Comparison of ENCODE assay signal across 10 mouse cellular contexts in genomic region chr7:140805704-140806103, GRCm38 (mm10). TPM values are rescaled to one million over a fixed set of nuclear protein-coding genes. Genes with fewer than 3 reads are reported as not detected.
DNase-seq lines count a peak whose midpoint lies in the region; ATAC-seq and TF ChIP-seq lines count a peak whose summit lies in the region.
"Had no signal": no experiment of that assay in that cellular context is flagged by ENCODE, and none has a peak within 500 bp of the region (broad histone marks: within the 10 kb centered on the region; RNA-seq: fewer than 3 reads in every experiment).

No protein-coding gene starts in this region.

- peak; percentile 13 to 37 for DNase-seq in heart, postnatal 10 days
- no peak for DNase-seq in heart, adult 9 months (ENCODE audit: low spot score in 2 of 2)
- DNase-seq in ES-E14 (ENCODE audit: low read depth, low spot score), result peak; percentile 51
- DNase-seq in c-Kit-positive CD71-positive TER-119-positive erythroid progenitor cells, embryonic 14.5 days (ENCODE audit: low spot score), result peak; percentile 26
- peak; percentile 39 to 47 for DNase-seq in left cerebral cortex, postnatal 36 days (ENCODE audit: low spot score in 2 of 2)
- peak; percentile 73 for DNase-seq in naive thymus-derived CD4-positive, alpha-beta T cell, adult 2 months (ENCODE audit: low read depth)
- DNase-seq in forebrain, embryonic 10.5 days (ENCODE audit: extremely low spot score, low spot score), result no peak

- H3K27me3 ChIP-seq in hindbrain, embryonic 16.5 days (replicated peaks; ENCODE audit: control insufficient read depth, insufficient read depth, low read length), result no peaks in the 10 kb centered on the region
- H3K27me3 ChIP-seq in forebrain, embryonic 10.5 days (ENCODE audit: poor library complexity, severe bottlenecking), result no peaks in the 10 kb centered on the region

- intact Hi-C loops in heart, postnatal 10 days (cut with DNase I), result no loop called here
- intact Hi-C loops in left cerebral cortex, postnatal 36 days (cut with DNase I), result no loop called here

- 0 out of 4 replicates have a peak, but pooled peaks cover 0 to 2% of the 10 kb centered on the region in 2 experiments for H3K4me1 ChIP-seq in ES-E14 (ENCODE audit: control insufficient read depth in 2 of 2, insufficient read depth in 2 of 2, low read length in 2 of 2, poor library complexity in 1 of 2)
- H3K4me1 ChIP-seq in hindbrain, embryonic 16.5 days (ENCODE audit: control insufficient read depth, insufficient read depth, low read depth, low read length), result no peaks in the 10 kb centered on the region
- H3K4me1 ChIP-seq in forebrain, embryonic 10.5 days, result no peaks in the 10 kb centered on the region

- ATAC-seq in hindbrain, embryonic 16.5 days, result peak; percentile 65

- no peak overlapping the region for H3K4me2 ChIP-seq in hindbrain, embryonic 16.5 days (ENCODE audit: low read length)

- H3K9me3 ChIP-seq in ES-E14 (ENCODE audit: control insufficient read depth, insufficient read depth, low read depth, low read length), result no peaks in the 10 kb centered on the region
- H3K9me3 ChIP-seq in hindbrain, embryonic 16.5 days (ENCODE audit: control insufficient read depth, low read length), result no peaks in the 10 kb centered on the region
- no peaks in the 10 kb centered on the region for H3K9me3 ChIP-seq in forebrain, embryonic 10.5 days

- in situ Hi-C loops in ES-E14 (cut with MboI; ENCODE audit: low sequenced_read_pairs in 2 of 2, unreplicated experiment in 2 of 2), result no loop called here

- no peak overlapping the region for H3K27ac ChIP-seq in ES-E14 (ENCODE audit: insufficient read depth, low read depth, low read length, poor library complexity, severe bottlenecking)
- no peak overlapping the region for H3K27ac ChIP-seq in hindbrain, embryonic 16.5 days (ENCODE audit: low read depth, low read length)
- no peak overlapping the region for H3K27ac ChIP-seq in forebrain, embryonic 10.5 days

- no peak overlapping the region for H3K4me3 ChIP-seq in ES-E14 (ENCODE audit: insufficient read depth in 1 of 2, low read depth in 1 of 2, low read length in 2 of 2, poor library complexity in 1 of 2, severe bottlenecking in 1 of 2)
- H3K4me3 ChIP-seq in hindbrain, embryonic 16.5 days (ENCODE audit: low read length), result no peak overlapping the region
- H3K4me3 ChIP-seq in forebrain, embryonic 10.5 days, result no peak overlapping the region

- 0 out of 2 replicates have a peak, but pooled peaks cover 2% of the 10 kb centered on the region for H3K36me3 ChIP-seq in ES-E14 (ENCODE audit: control insufficient read depth, insufficient read depth, low read length, poor library complexity, severe bottlenecking)
- peaks cover 8% of the 10 kb centered on the region for H3K36me3 ChIP-seq in hindbrain, embryonic 16.5 days (ENCODE audit: control insufficient read depth, insufficient read depth, low read length)
- H3K36me3 ChIP-seq in forebrain, embryonic 10.5 days (replicated peaks), result peaks cover 5% of the 10 kb centered on the region

- no peak overlapping the region for H3K9ac ChIP-seq in ES-E14 (ENCODE audit: insufficient read depth, low read depth, low read length, poor library complexity, severe bottlenecking)
- H3K9ac ChIP-seq in hindbrain, embryonic 16.5 days (ENCODE audit: low read depth, low read length), result no peak overlapping the region

- WGBS in hindbrain, embryonic 16.5 days, result 16% methylated on average over 1 of the region's 1 CpGs
- 9% methylated on average over 1 of the region's 1 CpGs for WGBS in forebrain, embryonic 10.5 days

TF ChIP-seq in ES-E14, 5 proteins besides CTCF, POLR2A, EP300 and RAD21:
- TF ChIP-seq ZC3H11A (IDR thresholded peaks at IDR 0.05; ENCODE audit: borderline replicate concordance, low read depth, low read length), result peak; percentile 18; the same call in 1 of the 2 replicates
- no peak for TF ChIP-seq MAFK (IDR thresholded peaks at IDR 0.05; ENCODE audit: insufficient read depth, low read depth, low read length)

RNA-seq across cellular contexts. Expression of gene Zfp941, which starts 16.3 kb away (rescaled TPM):
- under 1 TPM; 0.45 to 0.47 TPM for total RNA-seq in heart, postnatal 10 days (2021)
- total RNA-seq in ES-E14 (2012; rRNA removed), result 12.0 and 13.6 TPM in 2 replicates
- 28.8 and 32.3 TPM in 2 replicates for polyA plus RNA-seq in hindbrain, embryonic 16.5 days (2015; fragmentation: Nextera tagmentation; extraction: Ambion mirVana)
- total RNA-seq in left cerebral cortex, postnatal 36 days (2021), result 10 to 100 TPM; 22.2 to 31.0 TPM
- polyA plus RNA-seq in forebrain, embryonic 10.5 days (2016; fragmentation: Nextera tagmentation; extraction: Ambion mirVana), result 3.7 and 3.8 TPM in 2 replicates

RNA-seq across cellular contexts. Expression of gene Syce1, which starts 18.1 kb away (rescaled TPM):
- total RNA-seq in heart, postnatal 10 days (2021), result not detected
- 12.2 and 21.6 TPM in 2 replicates for total RNA-seq in ES-E14 (2012; rRNA removed)
- polyA plus RNA-seq in hindbrain, embryonic 16.5 days (2015; fragmentation: Nextera tagmentation; extraction: Ambion mirVana), result 0.60 and 0.89 TPM in 2 replicates
- under 1 TPM; 0.22 to 0.54 TPM for total RNA-seq in left cerebral cortex, postnatal 36 days (2021)
- polyA plus RNA-seq in forebrain, embryonic 10.5 days (2016; fragmentation: Nextera tagmentation; extraction: Ambion mirVana), result not detected in 2 replicates

RNA-seq across cellular contexts. Expression of gene Urah, which starts 29.1 kb away (rescaled TPM):
- not detected for total RNA-seq in heart, postnatal 10 days (2021)
- total RNA-seq in ES-E14 (2012; rRNA removed), result 19.5 and 32.1 TPM in 2 replicates
- not detected in 2 replicates for polyA plus RNA-seq in hindbrain, embryonic 16.5 days (2015; fragmentation: Nextera tagmentation; extraction: Ambion mirVana)
- total RNA-seq in left cerebral cortex, postnatal 36 days (2021), result 1 to 10 TPM; 2.1 to 8.4 TPM
- polyA plus RNA-seq in forebrain, embryonic 10.5 days (2016; fragmentation: Nextera tagmentation; extraction: Ambion mirVana), result 0.41 and 0.64 TPM in 2 replicates

RNA-seq across cellular contexts. Expression of gene Scgb1c1, which starts 39.6 kb away (rescaled TPM):
- total RNA-seq in heart, postnatal 10 days (2021), result 10 to 100 TPM; 19.6 to 23.6 TPM
- not detected in 2 replicates for total RNA-seq in ES-E14 (2012; rRNA removed)
- not detected in 2 replicates for polyA plus RNA-seq in hindbrain, embryonic 16.5 days (2015; fragmentation: Nextera tagmentation; extraction: Ambion mirVana)
- not detected for total RNA-seq in left cerebral cortex, postnatal 36 days (2021)
- polyA plus RNA-seq in forebrain, embryonic 10.5 days (2016; fragmentation: Nextera tagmentation; extraction: Ambion mirVana), result not detected in 2 replicates
- polyA plus RNA-seq: limb, embryonic 14.5 days; stomach, embryonic 14.5 days had no signal

RNA-seq across cellular contexts. Expression of gene Odf3, which starts 41.9 kb away (rescaled TPM):
- not detected for total RNA-seq in heart, postnatal 10 days (2021)
- 0.16 TPM in 1 of 2 replicates, not detected in the other for total RNA-seq in ES-E14 (2012; rRNA removed)
- 0.21 and 0.29 TPM in 2 replicates for polyA plus RNA-seq in hindbrain, embryonic 16.5 days (2015; fragmentation: Nextera tagmentation; extraction: Ambion mirVana)
- not detected for total RNA-seq in left cerebral cortex, postnatal 36 days (2021)
- not detected in 2 replicates for polyA plus RNA-seq in forebrain, embryonic 10.5 days (2016; fragmentation: Nextera tagmentation; extraction: Ambion mirVana)
- polyA plus RNA-seq: stomach, embryonic 14.5 days had no signal

Comparison
In these comparisons a context has a peak if more than half of its experiments do, and no peak if none do; other contexts are left out.
1. DNase-seq: peak in heart, postnatal 10 days (2 of 2), ES-E14 (single experiment), c-Kit-positive CD71-positive TER-119-positive erythroid progenitor cells, embryonic 14.5 days (single experiment), left cerebral cortex, postnatal 36 days (2 of 2) and naive thymus-derived CD4-positive, alpha-beta T cell, adult 2 months (single experiment); none in heart, adult 9 months (0 of 2) and forebrain, embryonic 10.5 days (single experiment).